Mouse (Mus musculus): ENCODE results near the gene Rufy4.

Gene Rufy4

DNA sequence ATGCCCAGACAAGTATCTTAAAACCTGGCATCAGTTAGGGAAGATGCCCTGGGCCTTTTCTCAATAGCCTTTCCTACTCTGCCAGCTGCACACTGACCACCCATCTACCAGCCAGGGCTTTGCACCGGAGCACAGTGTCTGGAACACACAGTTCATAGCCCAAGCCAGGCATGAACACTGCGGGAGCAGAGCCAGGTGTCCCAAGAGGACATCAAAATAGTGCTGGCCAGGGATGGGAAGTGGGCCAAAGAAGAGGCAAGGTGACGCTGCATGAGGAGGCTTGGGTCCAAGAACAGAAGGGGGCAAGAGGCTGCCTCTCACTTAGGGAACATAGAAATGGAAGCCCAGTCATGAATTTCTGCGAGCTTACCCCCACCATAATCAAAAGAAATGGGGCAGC lies 19.7 kb upstream of the Rufy4 start:
- DNase-seq (ENCODE audit: low spot score in 2 of 2) = no peak

DNA sequence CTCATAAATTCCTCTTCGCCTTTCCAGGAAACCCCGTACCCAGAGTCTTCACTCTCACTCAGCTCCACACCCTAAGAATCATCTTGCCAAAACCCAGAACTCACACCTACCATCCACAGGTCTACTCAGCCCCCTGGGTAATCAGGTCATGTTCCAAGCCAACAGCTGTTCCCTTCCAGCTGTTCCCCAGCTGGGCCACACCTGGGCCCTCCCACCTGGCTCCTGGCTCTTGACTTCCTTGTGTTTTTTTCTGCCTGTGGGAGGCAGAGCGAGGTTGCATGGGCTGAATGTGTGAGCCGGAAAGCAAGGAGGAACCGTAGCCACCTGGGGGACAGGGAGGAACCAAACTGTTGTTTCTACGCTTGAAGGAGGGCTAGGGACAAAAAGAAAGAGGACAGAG lies 19.1 kb upstream of the Rufy4 start:
- no peak for DNase-seq (ENCODE audit: low spot score in 2 of 2)

DNA sequence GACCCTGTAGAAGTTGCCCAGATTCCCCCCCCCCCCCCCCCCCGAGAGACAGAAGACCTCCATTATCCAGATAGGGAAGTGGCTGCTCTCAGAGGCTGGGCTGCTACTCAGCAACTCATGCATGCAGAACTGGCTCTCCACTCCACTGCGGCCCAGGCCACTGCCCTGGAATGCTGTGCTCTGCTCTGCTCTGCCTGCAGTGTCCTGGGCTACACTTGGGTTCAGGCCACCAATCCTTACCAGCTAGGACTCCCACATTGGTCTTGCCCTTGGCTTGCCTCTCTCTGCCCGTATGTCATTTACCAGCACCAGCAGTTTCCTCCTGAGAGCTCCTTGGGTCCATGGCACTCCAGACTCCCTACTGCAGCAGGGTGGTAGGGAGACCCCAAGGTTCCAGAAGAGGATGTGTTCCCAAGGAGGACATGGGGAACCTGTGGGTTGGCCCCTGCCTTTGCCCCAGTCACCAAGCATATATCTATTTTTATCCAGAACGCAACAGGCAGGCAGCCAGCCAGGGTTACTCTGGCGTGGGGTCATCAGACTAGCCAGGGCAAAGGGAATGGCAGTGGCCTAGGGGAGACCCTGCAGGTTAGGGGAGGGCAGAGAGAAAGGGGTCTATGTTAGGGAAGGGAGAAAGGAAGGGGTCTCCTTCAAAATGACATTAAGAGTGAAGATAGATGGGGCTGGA lies 17.3 kb upstream of the Rufy4 start:
- DNase-seq (ENCODE audit: low spot score in 2 of 2) = no peak

DNA sequence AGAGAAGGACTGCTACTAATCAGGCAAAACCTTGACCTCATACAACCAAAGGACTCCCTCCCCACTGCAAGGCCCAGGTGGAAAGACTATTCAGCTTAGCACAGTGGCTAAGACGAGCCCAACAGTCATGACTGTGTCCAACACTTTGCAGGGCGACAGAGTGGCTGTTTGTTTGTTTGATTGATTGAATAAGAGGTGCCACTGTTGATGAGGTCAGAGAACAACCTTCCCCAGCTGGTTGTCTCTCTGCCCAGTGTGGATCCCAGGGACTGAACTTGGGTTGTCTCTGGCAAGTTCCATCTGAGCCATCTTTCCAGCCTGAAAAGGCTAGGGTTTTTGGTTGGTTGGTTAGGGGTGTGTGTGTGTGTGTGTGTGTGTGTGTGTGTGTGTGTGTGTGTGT lies 15.7 kb upstream of the Rufy4 start:
- DNase-seq (ENCODE audit: low spot score in 2 of 2) = no peak

DNA sequence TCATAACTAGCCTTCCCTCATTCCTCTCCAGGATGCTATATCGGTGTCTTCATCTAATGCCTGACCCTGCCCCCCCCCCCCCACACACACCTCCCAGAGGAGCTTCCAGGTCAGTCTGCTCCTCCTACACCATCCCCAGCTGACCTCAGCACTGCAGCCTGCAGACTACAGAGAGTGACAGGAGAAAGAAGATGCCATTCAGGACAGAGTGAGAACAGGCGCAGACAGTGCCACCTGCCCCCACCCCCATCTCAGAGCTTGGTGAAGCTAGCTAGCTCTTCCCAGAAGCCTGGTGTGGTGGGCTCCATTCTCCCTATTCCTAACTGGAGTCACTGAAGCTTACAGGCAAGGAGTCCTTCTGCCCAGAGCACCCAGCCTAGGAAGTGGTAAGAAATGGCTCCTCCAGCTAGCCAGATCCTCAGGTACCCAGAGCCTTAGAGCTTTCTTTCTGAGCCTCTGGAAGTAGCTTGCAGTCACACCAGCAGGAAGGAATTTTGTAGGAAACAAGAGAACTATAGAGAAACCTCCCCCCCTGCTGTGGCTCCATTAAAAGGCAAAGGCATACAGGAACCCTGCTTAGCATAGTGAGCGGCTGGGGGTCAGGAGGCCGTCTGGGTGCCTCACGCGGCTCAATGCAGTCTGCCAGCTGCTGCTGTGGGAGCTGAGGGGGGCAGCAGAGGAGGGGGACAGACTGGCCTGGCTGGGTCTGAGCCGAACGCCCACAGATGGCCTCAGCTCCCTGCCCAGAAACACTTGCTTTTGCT lies 14.2 kb upstream of the Rufy4 start:
- no peak for DNase-seq (ENCODE audit: low spot score in 2 of 2)

DNA sequence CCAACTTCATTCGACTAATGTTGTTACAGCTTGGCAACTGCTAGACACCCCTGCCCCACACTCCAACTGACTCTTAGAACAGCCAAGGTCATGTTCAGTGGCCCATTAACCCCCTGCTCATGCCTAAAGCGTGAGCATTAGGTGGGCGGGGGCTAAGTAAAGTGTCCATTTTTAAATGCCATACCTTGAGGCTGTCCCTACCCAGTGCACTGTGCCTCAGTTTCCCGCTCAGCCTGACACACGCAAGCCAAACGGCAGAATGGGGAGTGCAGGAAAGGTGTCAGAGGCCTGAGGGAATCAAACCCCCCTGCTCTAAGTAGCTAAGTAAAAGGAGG lies 13.7 kb upstream of the Rufy4 start:
- DNase-seq (ENCODE audit: low spot score in 2 of 2) = no peak

DNA sequence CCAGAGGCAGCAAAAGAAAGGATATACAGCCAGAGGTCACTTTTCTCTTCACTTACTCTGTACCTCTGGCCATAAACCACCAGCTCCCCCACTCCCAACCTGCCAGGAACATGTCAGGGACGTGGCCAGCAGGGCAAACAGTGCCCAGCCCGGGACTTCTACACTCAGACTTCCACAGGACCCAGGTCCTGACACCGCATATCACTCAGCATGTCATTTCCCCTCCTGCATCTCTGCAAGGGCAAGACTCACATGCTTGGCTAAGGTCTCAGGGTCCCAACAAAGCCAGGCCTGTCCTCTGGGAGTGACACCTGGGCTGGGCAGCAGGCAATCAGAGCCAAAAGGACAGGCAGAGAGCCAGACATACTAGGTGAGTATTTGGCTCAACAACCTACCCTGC lies 12.3 kb upstream of the Rufy4 start:
- no peak for DNase-seq (ENCODE audit: low spot score in 2 of 2)

DNA sequence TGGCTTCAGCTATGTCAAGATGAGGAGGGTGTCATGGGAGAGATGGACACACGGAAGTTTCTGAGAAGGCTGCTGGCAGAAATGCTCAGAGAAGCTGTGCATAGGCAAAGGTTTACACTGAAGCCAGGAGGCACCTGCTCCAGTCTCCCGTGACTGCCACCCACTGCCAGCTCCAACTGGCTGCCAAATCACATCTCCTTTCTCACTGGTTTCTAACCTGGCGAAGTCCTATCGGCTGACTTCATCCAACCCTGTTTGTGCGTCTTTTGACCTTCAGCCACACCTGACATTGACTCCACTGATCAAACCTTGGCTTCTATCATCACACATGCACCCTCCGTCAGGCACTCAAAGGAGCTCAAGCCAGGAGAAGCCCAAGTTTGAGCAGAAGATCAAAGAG lies 7.5 kb upstream of the Rufy4 start:
- no peak for DNase-seq (ENCODE audit: low spot score in 2 of 2)

DNA sequence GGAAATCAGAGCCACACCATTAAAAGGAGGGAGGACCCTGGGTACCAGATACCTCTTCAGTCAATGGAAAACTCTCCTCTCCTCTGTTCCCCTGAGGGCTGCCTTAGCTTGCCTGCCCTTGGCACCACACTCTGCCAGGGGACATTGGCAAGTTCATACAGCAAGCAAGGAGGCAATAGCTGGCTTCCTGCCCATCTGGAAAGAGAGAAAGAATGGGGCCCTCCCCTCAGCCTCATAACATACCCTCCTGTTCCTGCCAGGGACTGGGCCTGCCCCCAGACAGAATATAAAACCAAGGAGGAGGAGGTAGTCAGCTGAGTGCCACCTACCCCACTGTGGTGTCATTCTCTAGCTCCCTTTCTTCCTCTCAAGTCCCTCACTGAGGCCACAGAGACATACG lies 6.2 kb upstream of the Rufy4 start:
- no peak for DNase-seq (ENCODE audit: low spot score in 2 of 2)

DNA sequence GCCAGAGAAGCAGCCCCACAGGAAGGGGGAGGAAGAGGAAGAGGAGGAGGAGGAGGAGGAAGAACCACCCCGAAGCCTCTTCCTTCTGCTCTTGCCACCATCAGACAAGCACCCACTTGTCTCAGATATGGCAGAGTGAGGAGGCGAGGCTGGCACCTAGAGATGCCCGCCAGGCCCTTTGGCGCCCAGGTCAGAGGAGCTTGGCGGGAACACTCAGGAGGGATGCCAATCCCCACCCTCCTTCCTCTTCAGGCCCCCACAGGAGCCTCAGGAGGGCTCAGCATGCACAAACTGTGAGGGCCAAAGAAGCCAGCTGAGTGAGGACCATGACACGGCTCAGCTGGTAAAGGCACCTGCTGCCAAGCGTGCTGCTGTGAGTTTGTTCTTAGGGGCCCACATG lies 4.2 kb upstream of the Rufy4 start:
- no peak for DNase-seq (ENCODE audit: low spot score in 2 of 2)

DNA sequence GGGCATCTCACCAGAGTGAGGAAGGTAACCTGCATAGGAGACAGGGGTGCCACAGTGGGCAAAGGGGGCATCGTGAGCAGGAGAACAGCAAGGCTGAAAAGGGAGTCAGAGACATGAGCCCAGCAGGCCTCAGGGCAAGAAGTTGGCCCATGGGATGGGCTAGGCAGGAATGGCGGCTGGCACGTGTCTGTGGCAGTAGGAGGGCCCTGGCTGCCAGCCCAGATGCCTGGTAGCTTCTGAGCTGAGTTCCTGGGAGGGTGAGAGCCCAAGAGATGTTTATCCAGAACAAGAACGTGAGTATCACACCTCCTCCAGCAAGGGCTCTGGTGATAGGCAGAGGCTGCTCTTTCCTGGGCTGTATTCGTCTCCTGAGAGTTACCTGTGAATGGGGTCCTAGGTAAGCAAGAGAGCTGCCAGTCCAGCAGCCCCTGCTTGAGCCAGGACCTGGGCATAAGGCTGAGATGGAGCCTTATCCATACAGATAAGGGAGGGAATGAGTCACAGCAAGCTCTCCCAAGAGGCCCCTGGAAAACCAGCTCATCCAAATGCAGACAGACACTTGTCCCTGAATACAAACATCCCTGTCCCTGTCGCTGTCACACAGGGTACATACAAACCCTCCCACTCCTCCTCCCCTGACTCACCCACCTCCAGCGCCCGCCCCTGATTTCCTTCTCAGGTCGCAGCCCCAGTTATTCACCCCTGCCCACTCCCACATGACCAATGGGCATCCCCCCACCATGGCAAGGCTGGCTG lies 3.3 kb upstream of the Rufy4 start:
- DNase-seq (ENCODE audit: low spot score in 2 of 2) = no peak

DNA sequence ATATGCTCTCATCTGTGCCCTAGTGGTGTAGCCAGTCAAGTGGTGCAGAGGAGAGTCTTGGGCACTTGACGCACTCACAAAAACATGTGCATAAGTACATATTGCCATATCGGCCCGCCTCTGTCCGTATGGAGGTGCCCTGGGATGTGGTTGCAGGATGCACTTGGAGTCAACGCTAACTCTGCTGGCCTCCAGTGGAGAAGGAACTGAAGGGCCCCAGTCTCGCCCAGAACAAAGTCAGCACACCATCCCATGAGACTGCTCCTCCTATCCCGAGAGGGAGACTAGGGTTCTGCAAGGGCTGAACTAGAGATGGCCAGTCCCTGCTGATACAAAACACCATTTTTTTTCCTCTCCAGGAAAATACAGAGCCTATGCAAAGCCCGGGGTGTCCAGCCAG lies 2.1 kb upstream of the Rufy4 start:
- DNase-seq (ENCODE audit: low spot score in 2 of 2) = no peak

DNA sequence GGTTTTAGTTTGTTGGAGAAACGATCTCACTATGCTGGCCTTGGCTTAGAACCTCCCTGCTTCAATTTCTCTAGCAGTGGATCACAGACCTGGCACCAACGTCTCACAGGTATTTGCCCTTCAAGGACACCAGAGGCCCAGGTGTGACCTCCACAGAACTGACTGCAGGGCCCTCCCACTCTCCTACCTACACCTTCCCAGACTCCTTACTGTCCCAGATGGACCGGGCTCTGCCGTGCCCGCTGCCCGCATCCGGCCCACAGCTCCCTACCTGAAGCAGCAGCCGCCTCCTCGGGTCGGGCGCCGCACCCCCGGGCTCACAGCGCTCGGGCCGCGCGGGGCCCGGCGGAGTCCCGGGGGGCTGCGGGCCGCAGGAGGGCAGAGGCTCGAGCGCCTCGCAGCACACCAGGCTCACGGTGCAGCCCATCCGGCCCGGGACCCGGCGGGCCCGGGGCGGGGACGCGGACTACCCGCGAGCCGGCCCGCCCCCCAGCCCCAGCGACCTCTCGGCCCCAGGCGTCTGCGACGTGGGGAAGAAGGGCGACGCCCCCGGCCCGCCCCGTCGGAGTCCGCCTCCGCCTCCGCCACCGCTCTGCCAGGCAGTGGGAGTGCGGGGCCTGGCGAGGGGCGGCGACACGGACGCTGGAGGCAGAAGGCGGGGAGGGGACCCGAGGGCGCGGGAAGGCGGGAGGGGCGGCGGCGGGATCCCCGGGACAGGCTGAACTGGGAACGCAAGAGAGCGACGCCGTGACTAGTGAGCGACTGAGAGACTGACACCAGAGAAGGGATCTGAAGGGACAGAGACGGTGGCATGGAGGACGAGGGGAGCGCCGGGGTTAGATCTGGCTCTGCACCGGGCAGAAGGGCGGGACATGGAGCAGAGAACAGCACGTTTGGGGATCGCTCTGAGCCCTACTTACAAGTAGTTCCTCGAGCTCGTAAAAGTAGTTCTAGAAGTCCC lies 1.0 kb upstream of the Rufy4 start, which contains the start of gene Tns1:
Gene Tns1, minus strand, starts transcription at position 429 of the 961 bp plus-strand sequence.
- DNase-seq (ENCODE audit: low spot score in 2 of 2) = peak; percentile 25 to 36

DNA sequence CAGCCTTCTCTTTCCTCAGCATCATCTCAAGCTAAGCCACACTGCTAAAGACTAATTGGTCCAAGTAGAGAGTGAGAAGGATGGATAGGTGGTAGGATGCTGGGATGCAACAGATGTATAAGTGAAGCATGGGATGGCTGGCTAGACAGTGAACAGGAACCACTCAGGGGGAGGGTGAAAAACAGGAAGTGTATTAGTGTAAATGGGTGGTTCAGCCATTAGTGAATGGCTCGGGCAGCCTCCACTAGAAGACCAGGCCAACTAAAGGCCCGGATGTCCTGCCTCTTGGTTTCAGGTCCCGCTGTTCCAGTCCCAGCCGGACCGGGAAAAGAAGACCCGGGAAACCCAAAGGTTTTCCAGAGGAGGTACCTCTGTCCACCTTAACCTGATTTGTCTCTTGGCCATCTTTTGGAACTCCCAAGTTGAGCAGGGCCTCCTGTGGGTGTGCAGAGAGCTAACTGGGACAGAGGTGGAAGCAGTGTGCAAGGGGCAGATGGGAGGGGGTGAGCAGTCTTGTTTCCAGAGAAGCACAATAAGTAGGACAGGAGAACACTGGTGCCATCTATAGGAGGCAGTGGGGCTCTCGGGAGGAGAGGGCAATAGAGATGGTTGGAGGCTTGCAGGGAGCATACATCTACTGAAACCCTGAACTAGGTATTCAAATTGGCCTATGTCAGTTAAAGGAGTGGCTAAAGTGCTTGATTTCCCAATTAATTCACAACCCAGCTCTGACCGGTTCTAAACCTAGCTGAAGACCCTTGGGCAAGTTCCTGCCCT lies 5.7 kb downstream of the Rufy4 start:
- no peak for DNase-seq (ENCODE audit: low spot score in 2 of 2)

DNA sequence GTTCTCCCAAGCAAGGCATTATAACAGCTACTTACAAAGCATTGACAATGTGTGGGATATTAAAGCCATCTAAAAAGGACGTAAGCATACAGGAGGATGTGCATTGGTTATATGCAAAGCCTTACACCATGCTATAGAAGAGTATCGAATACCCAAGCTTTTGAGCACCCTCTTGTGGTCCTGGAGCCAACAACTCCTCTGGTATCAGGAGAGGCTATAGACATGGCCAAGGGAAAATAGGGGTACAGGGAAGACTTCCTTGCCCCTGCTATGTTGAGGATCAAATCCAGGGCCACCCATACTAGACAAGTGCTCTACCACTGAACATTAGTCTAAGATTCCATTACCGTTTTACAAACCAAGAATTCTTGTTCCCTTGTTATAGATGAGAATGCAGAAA lies 6.7 kb downstream of the Rufy4 start:
- no peak for DNase-seq (ENCODE audit: low spot score in 2 of 2)

DNA sequence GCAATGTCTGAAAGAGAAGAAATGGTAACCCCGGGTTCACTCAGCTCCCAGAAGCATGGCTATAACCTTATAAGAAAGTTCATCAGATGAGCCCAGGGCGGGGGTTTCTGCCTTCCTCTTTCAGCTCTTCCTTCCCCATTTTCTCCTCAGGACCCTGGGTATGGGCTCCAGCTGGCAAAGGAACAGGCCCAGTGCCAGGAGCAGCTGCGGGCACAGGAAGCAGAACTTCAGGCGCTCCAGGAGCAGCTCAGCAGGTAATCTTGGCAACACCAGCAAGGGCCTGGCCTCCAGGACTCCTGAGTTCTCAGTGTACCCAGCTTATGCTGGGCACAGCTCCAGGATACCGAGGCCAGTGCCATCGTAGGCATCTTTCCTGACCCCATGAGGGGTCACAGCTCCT lies 8.6 kb downstream of the Rufy4 start:
- DNase-seq (ENCODE audit: low spot score in 2 of 2) = peak; percentile 12 to 27

DNA sequence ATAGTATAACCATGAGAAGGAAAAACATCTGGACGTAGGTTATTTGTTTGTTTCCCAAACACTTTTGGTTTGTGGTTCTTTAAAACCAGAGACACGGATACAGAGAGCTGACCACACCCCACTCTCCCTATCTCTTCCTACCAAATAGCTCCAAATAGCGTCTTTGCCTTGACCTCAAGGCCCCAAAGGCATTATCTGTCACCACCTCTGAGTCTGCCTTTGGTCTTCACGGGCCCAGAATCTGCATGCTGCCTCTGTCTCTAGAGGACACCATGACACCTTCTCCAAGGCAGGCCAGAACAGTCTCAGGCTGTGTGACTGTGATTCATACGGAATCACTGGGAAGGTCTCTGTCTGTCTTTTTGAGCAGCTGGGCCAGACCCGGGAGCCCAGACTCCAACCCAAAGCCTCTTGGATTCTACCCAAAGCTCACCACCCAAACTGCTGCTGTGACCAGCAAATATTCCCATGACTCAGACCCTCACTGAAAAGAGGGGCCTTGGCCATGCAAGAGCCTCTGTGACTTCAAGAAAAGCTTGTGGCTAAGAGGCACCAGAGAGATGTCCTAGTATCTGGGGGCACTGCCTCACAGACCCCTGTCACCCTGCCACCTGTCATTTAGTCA lies 10.1 kb downstream of the Rufy4 start:
- no peak for DNase-seq (ENCODE audit: low spot score in 2 of 2)

DNA sequence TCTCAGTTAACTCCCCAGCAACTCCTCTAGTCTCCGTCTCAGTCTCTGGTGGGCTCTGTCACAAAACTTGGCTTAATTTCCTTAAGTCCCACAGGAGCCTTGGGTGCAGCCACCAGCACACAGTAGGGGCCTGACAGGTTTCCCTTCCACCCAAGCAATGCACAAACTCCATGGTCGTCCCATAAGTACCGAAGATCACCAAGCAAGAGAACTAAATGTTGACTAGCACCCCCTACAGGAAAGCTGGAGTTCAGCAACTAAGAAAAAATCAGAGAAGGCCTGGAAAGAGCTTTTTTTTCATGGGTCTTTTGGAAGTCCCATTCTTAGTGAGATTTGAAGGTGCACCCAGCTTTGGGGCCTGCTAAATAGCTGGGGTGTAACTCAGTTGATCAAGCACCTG lies 14.1 kb downstream of the Rufy4 start:
- DNase-seq (ENCODE audit: low spot score in 2 of 2) = no peak

DNA sequence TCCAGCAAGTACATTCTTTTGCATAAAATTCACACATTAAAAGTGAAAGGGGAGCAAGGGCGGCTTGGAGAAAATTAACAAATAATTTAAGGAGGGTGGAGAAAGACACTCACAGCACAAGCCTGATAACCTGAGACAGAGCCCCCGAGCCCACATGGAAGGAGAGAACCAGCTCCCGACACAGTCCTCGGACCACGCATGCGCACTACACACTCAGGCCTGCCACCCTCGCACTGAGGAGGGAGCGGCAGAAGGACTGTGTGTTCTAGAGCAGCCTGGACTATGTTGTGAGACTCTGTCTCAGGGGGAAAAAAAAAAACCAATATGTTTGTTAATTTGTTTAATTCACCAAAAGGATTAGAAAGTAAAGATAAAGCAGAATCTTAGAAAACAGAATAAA lies 16.4 kb downstream of the Rufy4 start:
- no peak for DNase-seq (ENCODE audit: low spot score in 2 of 2)

DNA sequence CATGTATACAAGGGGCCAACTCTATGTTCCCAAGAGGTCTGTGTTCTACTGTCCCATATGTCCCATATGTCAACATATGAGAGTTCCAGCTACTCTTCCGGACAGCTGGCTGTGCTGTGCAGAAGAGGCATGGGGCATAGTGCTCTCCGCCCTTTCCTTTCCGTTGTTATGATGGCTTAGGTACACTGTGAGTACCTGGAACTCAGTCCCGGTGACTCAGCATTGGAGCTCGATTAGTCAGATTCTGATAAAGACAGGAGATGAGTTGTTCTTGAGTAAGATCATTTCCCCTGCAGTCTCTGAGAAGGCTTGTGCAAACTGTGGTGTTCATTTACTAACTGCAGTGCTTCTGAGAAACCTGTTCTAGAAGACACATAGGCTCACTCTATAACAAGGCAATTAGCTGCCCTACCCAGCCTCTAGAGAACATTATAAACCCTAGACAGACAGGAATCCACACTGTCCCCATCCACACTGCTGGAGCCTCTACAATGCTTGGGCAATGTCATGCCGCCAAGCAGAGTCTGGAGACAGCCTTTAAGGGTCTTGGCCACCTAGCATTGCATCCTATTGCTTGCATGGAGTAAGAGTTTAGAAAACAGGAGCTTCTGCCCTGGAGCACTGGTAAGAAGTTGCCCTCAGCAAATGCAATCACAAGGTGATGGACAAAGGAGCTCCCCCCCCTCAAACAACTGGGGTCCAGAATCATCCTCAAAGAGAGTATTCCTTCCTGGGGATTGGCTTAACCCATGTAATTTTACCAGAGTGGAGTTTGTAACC lies 24.0 kb downstream of the Rufy4 start:
- DNase-seq (ENCODE audit: low spot score in 2 of 2) = no peak

Data from spleen, postnatal 36 days (tissue).